9 mouse cellular contexts compared by ENCODE assay signal in the genomic region with DNA sequence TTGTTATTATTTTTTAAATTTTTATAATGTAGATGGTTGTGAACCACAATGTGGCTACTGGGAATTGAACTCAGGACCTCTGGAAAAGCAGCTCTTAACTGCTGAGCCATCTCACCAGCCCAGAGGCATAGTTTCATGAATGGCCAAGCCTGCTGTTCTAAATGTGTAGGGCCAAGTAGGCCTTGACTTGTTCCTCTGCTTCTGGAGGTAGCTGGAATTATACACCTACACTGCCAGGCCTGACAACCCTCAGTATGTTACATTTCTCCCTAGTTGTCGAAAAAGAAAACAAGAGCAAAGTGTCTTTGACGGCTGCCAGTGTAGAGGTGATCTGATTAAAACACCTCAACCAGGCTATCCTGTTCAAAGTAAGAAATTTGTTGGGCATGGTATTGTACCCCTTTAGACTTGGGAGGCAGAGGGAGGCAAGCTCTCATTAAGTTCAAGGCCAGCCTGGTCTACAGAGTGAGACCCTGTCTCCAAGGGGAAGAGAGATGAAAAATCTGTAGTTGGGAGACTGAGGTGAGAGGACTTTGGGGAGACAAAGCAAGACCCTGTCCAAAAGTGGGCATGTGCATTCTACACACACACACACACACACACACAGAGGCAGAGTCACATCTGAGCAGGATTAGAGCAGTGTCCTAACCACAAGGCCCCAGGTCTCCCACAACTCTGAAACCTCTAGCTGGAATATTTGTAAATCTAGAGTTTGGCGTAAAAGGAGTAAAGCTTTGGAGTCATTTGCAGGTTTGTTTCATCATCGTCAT. TPM values are rescaled to one million over a fixed set of nuclear protein-coding genes. Genes with fewer than 3 reads are reported as not detected.
DNase-seq lines count a peak whose midpoint lies in the region; ATAC-seq lines count a peak whose summit lies in the region.
"Had no signal": no experiment of that assay in that cellular context is flagged by ENCODE, and none has a peak within 500 bp of the region (broad histone marks: within the 10 kb centered on the region; RNA-seq: fewer than 3 reads in every experiment).

No protein-coding gene starts in this region.

- H3K4me2 ChIP-seq in kidney, embryonic 16.5 days (replicated peaks; ENCODE audit: low read depth, low read length) = no peak overlapping the region; the same call in 1 of the 2 replicates
- H3K4me2 ChIP-seq in embryonic facial prominence, embryonic 14.5 days (ENCODE audit: low read depth, low read length) = peak overlapping the region; percentile 50
- H3K4me2 ChIP-seq in midbrain, embryonic 11.5 days = no peak overlapping the region

- H3K4me1 ChIP-seq in kidney, embryonic 16.5 days (ENCODE audit: insufficient read depth, low read length) = peaks cover 15% of the 10 kb centered on the region
- no peaks in the 10 kb centered on the region for H3K4me1 ChIP-seq in embryonic facial prominence, embryonic 14.5 days (ENCODE audit: control insufficient read depth, insufficient read depth, low read length)
- peaks cover 6% of the 10 kb centered on the region; the same call in 1 of the 2 replicates for H3K4me1 ChIP-seq in midbrain, embryonic 11.5 days (ENCODE audit: control insufficient read depth, insufficient read depth, low read length)

- 84% methylated on average over 4 of the region's 4 CpGs for WGBS in kidney, embryonic 16.5 days
- 78% methylated on average over 4 of the region's 4 CpGs for WGBS in embryonic facial prominence, embryonic 14.5 days
- WGBS in midbrain, embryonic 11.5 days = 78% methylated on average over 4 of the region's 4 CpGs

- ATAC-seq in kidney, embryonic 16.5 days (ENCODE audit: low FRiP score, low TSS enrichment) = no peak
- no peak for ATAC-seq in embryonic facial prominence, embryonic 14.5 days (ENCODE audit: low read depth)
- no peak for ATAC-seq in midbrain, embryonic 11.5 days (ENCODE audit: low FRiP score)

- no peaks in the 10 kb centered on the region for H3K9me3 ChIP-seq in kidney, embryonic 16.5 days (ENCODE audit: low read length)
- H3K9me3 ChIP-seq in embryonic facial prominence, embryonic 14.5 days (ENCODE audit: control insufficient read depth, low read length) = no peaks in the 10 kb centered on the region
- no peaks in the 10 kb centered on the region for H3K9me3 ChIP-seq in midbrain, embryonic 11.5 days (ENCODE audit: control insufficient read depth, low read length)

- peak overlapping the region; percentile 61; the same call in 1 of the 2 replicates for H3K4me3 ChIP-seq in kidney, embryonic 16.5 days (ENCODE audit: low read length)
- peak overlapping the region; percentile 76 for H3K4me3 ChIP-seq in embryonic facial prominence, embryonic 14.5 days (ENCODE audit: low read depth, low read length)
- peak overlapping the region; percentile 54; the same call in 1 of the 2 replicates for H3K4me3 ChIP-seq in midbrain, embryonic 11.5 days (ENCODE audit: low read depth, low read length)

- no peaks in the 10 kb centered on the region for H3K27me3 ChIP-seq in kidney, embryonic 16.5 days (ENCODE audit: insufficient read depth, low read length)
- no peaks in the 10 kb centered on the region for H3K27me3 ChIP-seq in embryonic facial prominence, embryonic 14.5 days (replicated peaks; ENCODE audit: control insufficient read depth, insufficient read depth, low read length)
- H3K27me3 ChIP-seq in midbrain, embryonic 11.5 days (ENCODE audit: control insufficient read depth, insufficient read depth, low read length) = no peaks in the 10 kb centered on the region; the same call in 1 of the 2 replicates

- H3K27ac ChIP-seq in kidney, embryonic 16.5 days (ENCODE audit: low read length) = no peak overlapping the region
- no peak overlapping the region for H3K27ac ChIP-seq in embryonic facial prominence, embryonic 14.5 days (replicated peaks; ENCODE audit: low read depth, low read length)
- no peak overlapping the region for H3K27ac ChIP-seq in midbrain, embryonic 11.5 days (ENCODE audit: low read depth, low read length)

- H3K9ac ChIP-seq in kidney, embryonic 16.5 days (replicated peaks; ENCODE audit: low read length) = no peak overlapping the region
- no peak overlapping the region for H3K9ac ChIP-seq in embryonic facial prominence, embryonic 14.5 days (ENCODE audit: low read depth, low read length)
- H3K9ac ChIP-seq in midbrain, embryonic 11.5 days (ENCODE audit: low read length) = no peak overlapping the region

- DNase-seq in cerebellum, adult 9-10 months = peak; percentile 53
- no peak for DNase-seq in cerebellum, postnatal 4 days (ENCODE audit: low spot score in 2 of 2)
- no peak for DNase-seq in kidney, postnatal 25 days
- DNase-seq in embryonic facial prominence, embryonic 14.5 days (ENCODE audit: low spot score) = no peak
- DNase-seq in midbrain, embryonic 11.5 days (ENCODE audit: low spot score, missing footprints) = peak; percentile 86
- no peak for DNase-seq in gastrocnemius, postnatal 10 days
- no peak for DNase-seq in urinary bladder, adult 18-20 months (ENCODE audit: low spot score in 2 of 2)

- H3K36me3 ChIP-seq in kidney, embryonic 16.5 days (ENCODE audit: insufficient read depth, low read length) = no peaks in the 10 kb centered on the region
- no peaks in the 10 kb centered on the region for H3K36me3 ChIP-seq in embryonic facial prominence, embryonic 14.5 days (ENCODE audit: control insufficient read depth, insufficient read depth, low read length)
- no peaks in the 10 kb centered on the region for H3K36me3 ChIP-seq in midbrain, embryonic 11.5 days (ENCODE audit: control insufficient read depth, insufficient read depth, low read length)

RNA-seq across cellular contexts. Expression of a gene that starts 26.3 kb away (rescaled TPM):
- polyA plus RNA-seq in kidney, embryonic 16.5 days (2015; fragmentation: Nextera tagmentation; extraction: Ambion mirVana) = 0.37 and 0.69 TPM in 2 replicates
- 28.3 and 36.4 TPM in 2 replicates for polyA plus RNA-seq in embryonic facial prominence, embryonic 14.5 days (2014; fragmentation: Nextera tagmentation; extraction: Ambion mirVana)
- 1.3 and 1.7 TPM in 2 replicates for polyA plus RNA-seq in midbrain, embryonic 11.5 days (2014; fragmentation: Nextera tagmentation; extraction: Ambion mirVana)
- 100 to 1,000 TPM; 383 to 415 TPM for total RNA-seq in gastrocnemius, postnatal 10 days (2021)

RNA-seq across cellular contexts. Expression of a gene that starts 46.6 kb away (rescaled TPM):
- polyA plus RNA-seq in kidney, embryonic 16.5 days (2015; fragmentation: Nextera tagmentation; extraction: Ambion mirVana) = 0.25 TPM in 1 of 2 replicates, not detected in the other
- not detected in 2 replicates for polyA plus RNA-seq in embryonic facial prominence, embryonic 14.5 days (2014; fragmentation: Nextera tagmentation; extraction: Ambion mirVana)
- polyA plus RNA-seq in midbrain, embryonic 11.5 days (2014; fragmentation: Nextera tagmentation; extraction: Ambion mirVana) = not detected in 2 replicates
- not detected for total RNA-seq in gastrocnemius, postnatal 10 days (2021)
- total RNA-seq: gastrocnemius, postnatal 4 days had no signal

RNA-seq across cellular contexts. Expression of a gene that starts 59.1 kb away (rescaled TPM):
- polyA plus RNA-seq in kidney, embryonic 16.5 days (2015; fragmentation: Nextera tagmentation; extraction: Ambion mirVana) = 191 and 197 TPM in 2 replicates
- 160 and 166 TPM in 2 replicates for polyA plus RNA-seq in embryonic facial prominence, embryonic 14.5 days (2014; fragmentation: Nextera tagmentation; extraction: Ambion mirVana)
- polyA plus RNA-seq in midbrain, embryonic 11.5 days (2014; fragmentation: Nextera tagmentation; extraction: Ambion mirVana) = 54.0 and 55.9 TPM in 2 replicates
- total RNA-seq in gastrocnemius, postnatal 10 days (2021) = 100 to 1,000 TPM; 484 to 520 TPM

Comparison
In these comparisons a context has a peak if more than half of its experiments do, and no peak if none do; other contexts are left out.
1. DNase-seq: peak in cerebellum, adult 9-10 months (single experiment) and midbrain, embryonic 11.5 days (single experiment); none in cerebellum, postnatal 4 days (0 of 2), kidney, postnatal 25 days (0 of 2), embryonic facial prominence, embryonic 14.5 days (single experiment), gastrocnemius, postnatal 10 days (single experiment) and urinary bladder, adult 18-20 months (0 of 2).
2. RNA of a gene that starts 26.3 kb away (polyA plus RNA-seq): 28.3 to 36.4 TPM in embryonic facial prominence, embryonic 14.5 days; 1.3 to 1.7 TPM in midbrain, embryonic 11.5 days and 0.37 to 0.69 TPM in kidney, embryonic 16.5 days; every median in the first group is over 10 times any median in the second.
3. Peak in every context shown above with its lines, with median percentiles within 50 percentile points of each other: H3K4me3 ChIP-seq.